Mouse (Mus musculus) left cerebral cortex, postnatal 36 days (tissue): Measurements from ENCODE around the gene Stard3. TPM values are rescaled to one million over a fixed set of nuclear protein-coding genes. Genes with fewer than 3 reads are reported as not detected.
A peak's percentile ranks its signal among the peaks of the same experiment; 100 is the strongest.

Experiments
- DNase-seq, 2 experiments: peaks; one replicate each; pipeline ENCODE4 v3.0.0; 2021 to 2022; ENCODE audit warnings: low spot score in 2 of 2, mixed read lengths in 1 of 2
- intact Hi-C: fragments of 180-260 bp; cut with DNase I; formaldehyde crosslinking; loops from one replicate; pipeline ENCODE4 v1.15.1; 2025
- total RNA-seq, 2 experiments: library from RNA; stranded (reverse); gene quantifications; 2 replicates each; pipeline ENCODE4 v1.2.3; 2021

The Stard3 gene
- total RNA-seq, 2 experiments from 2014 or later: 35.9 to 39.3 TPM

GRCm38 (mm10) chr11:98342000-98342945 is 15.9 kb upstream of the Stard3 start:
- intact Hi-C loops: loop anchor here (1.0 to 5.0 kb wide), 4 partner anchors 47 to 115 kb away; partner anchors contain the start of gene Mien1
- peak; percentile 96 to 98 for DNase-seq

DNA sequence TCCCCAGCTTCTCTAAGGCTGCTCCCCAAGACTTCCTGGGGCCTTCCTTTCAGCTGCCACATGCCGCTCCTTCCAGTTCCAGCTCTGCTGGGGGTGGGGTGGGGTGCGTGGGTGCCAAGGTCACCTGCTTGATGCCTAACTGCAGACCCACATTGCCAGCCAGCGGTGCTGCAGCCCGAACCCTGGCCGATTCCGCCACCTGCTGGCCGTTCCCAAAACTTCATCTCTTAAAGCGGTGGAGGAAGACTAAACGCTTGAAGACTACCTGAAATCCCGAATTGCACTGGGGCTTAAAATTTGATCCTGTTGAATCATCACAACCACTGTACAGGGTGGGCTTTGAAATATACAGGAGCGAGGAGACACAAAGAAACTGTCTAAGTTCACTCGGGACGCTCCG is 12.9 kb upstream of the Stard3 start:
- intact Hi-C loops: no loop called here
- peak; percentile 81 to 86 for DNase-seq

DNA sequence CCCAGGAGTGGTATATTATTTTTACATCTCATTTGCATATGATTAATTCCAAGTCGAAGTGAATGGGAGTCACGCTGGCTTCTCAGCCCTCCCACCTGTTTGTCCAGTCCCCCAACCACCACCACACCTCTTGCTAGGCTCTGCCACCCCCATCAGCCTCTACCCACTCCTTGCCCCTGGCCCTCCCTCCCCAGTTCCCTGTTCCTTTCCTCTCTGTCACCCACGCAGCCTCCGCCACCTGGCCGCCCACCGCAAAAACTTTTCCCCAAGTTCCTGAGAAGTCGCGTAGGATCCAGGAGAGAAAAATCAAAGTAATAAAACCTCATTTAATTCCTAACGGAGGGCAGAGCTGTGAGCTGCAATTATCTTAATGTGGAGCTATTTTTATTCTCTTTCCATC is 12.0 kb upstream of the Stard3 start:
- peak; percentile 60 to 69 for DNase-seq
- intact Hi-C loops: no loop called here

DNA sequence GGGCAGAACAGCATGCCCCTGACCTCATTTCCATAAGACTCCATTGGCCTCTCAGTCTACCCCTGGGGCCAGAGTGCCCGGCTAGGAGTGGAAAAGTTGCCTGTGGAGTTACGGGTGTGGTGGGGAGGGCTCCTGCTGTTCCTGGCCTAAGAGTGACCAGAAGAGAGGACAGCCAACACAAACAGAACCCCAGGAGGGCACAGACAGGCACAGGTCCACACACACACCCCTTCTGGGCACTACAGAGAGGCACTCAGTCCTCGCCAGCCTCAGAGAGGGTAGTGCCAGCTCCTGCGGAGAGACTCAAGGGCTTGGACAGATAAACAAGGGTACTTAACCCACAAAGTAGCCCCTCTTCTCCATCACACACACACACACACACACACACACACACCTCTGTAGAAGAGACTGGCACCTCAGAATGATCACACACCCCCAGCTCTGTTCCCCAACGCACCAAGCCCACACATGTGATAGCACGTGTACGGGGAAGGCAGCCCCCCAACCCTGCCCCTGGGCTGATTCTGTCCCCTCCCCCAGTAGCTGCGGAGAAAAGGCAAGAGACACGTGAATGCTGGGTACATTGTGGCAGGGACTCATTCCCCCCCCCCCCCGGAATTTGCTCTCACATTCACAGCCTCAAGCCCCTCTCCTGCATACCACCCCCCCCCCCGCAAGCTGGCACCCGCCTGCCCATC is 10.6 kb upstream of the Stard3 start:
- intact Hi-C loops: no loop called here
- no peak for DNase-seq

GRCm38 (mm10) chr11:98348083-98348961 is 9.8 kb upstream of the Stard3 start, which contains the start of gene Ppp1r1b:
Ppp1r1b (plus strand) TSS chr11:98348404.
- intact Hi-C loops: no loop called here

DNA sequence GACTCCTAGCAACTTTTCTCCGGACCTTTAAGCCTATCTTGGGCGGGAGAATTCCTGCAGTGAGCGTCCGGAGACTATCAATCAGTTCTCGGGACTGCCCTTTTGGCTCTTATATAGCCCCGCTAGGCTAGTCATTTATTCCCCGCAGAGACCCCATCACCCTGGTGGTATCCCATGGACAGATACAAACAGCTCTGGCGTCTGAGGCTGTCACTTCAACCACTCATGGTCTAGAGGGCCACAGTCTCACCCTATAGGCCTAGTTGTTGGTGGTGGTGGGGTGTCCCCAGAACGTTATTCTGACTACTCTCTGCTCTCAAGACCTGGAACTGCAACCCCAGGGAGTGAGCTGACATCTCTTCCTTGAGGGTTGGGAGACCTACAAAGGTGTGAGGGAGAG is 8.9 kb upstream of the Stard3 start:
- intact Hi-C loops: no loop called here
- DNase-seq: no peak

More at GRCm38 (mm10) chr11:98348083-98348961, 9.8 kb upstream of the Stard3 start, which contains the start of gene Ppp1r1b:
- peak; percentile 71 to 77 for DNase-seq

- no peak for DNase-seq
- intact Hi-C loops: no loop called here
These were observed 5.7 kb upstream of the Stard3 start for GRCm38 (mm10) chr11:98352272-98352990.

GRCm38 (mm10) chr11:98353651-98354211 is 4.4 kb upstream of the Stard3 start:
- intact Hi-C loops: no loop called here
- DNase-seq: peak in 1 of 2 experiments; percentile 45

GRCm38 (mm10) chr11:98354445-98354844 is 3.7 kb upstream of the Stard3 start:
- DNase-seq: peak; percentile 60 to 62

DNA sequence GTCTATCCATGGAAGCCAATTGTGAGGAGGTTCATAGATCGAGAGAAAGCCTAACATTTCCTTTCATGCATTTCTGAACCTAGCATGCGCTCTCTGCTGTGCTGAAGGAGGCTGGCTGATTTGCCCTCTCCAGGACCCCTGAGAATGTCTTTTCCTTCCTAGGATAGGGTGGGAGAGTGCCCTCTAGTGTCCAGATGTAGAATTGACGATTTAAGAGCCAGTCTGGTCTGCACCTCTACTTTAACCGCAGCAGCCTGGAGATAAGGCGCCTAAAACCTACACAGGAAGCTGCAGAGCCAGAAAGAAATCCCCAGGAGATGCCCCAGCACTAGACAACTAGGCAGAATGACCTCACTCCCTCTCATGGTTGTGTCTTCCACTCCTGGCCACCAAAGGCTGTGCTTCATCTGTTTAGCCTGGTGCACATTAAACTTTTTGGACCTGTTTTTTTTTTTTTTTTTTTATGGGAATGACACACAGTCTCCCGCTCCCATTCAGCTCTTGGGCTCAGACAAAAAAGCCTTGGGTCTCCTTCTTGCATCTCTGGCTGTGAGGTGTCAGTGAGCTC is 2.4 kb upstream of the Stard3 start:
- peak in 1 of 2 experiments; percentile 56 for DNase-seq
- intact Hi-C loops: no loop called here

More at GRCm38 (mm10) chr11:98354445-98354844, 3.7 kb upstream of the Stard3 start:
- intact Hi-C loops: no loop called here

DNA sequence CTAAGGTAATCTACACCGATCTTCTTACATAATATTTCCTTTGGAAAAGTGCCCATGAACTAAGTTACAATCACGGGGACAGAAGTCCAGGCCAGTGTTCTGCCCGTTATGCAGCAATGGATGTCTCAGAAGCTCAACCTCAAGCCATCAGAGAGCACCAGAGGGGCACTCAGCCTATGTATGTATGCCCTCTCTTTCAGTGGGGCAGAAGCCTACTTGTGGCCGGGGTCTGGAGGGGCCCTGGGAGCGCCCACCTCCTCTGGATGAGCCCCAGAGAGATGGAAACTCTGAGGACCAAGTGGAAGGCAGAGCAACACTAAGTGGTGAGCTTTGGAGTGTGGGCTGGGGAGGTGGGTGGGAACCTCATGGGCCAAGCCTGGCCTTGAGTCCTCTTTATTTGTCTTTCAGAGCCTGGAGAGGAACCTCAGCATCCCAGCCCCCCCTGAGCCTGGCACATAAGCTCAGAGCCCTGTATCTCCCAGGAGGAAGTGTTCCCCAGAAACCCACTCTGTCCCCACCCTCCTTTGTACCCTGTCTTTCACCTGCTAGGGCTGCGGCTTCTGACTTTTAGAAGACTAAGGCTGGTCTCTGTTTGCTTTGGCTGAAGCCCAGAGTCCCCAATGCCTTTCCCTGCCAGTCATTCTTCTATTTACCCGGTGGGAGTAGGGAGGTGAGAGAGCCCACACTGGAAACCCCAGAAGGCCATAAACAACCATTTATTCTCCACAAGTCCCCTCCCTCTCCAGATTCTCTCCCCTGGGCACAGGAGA is 1.4 kb upstream of the Stard3 start:
- intact Hi-C loops: no loop called here
- no peak for DNase-seq

GRCm38 (mm10) chr11:98357396-98358160 is 590 bp upstream of the Stard3 start:
- intact Hi-C loops: no loop called here
- no peak for DNase-seq

- intact Hi-C loops: no loop called here
- no peak for DNase-seq
These were observed 2.8 kb downstream of the Stard3 start for GRCm38 (mm10) chr11:98360866-98361521.

DNA sequence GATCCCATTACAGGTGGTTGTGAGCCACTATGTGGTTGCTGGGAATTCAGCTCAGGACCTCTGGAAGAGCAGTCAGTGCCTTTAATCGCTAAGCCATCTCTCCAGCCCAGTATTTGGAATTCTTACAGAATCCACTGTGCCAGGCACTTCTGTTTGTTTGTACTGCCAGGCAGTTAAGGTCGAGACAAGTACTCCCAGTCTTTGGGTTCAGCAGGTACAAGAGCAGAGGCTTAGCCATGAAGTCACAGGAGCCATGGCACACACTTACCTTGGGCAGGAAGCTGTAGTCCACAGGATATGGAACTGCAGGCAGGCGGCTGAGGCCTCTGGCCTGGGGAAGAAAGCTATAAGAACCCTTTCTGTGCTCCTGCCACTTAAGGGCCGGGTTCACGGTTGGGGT is 5.6 kb downstream of the Stard3 start:
- no peak for DNase-seq
- intact Hi-C loops: no loop called here

DNA sequence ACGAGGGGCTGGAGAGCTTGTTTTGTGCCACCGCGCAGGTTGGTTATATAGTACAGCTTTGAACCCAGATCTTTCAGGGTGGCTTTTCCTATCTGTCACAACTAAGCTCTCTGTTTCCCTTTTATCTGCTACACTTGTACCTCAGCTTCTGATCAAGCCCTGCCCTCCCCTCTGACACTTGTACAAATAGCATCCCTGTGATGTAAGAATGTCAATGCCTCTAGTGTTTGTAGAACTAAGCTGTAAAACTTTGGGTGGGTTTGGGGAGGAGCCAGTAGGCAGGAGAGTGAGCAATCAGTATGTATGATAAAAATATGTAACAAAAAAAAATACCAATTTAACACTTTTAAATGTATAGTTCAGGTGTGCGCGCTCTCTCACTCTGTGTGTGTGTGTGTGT is 6.2 kb downstream of the Stard3 start:
- DNase-seq: no peak
- intact Hi-C loops: no loop called here

DNA sequence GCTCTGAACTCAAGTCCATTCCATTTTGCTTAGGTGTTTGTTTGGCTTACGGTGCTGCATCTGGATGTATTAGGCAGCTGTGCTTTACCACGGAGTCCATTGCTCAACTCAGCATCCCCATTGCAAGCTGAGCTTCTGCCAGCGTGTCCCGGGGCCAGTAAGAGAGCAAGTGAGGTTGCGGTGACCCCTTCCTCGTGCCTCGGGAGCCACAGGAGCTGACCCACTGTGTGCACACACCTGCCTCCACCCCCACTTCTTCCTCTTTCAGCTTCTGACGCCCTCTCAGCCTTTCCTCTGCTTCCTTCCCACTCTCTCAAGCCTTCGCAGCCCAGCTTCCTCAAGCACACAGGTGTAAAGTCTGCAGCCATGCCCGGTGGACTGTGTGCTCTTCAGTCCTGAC is 8.1 kb downstream of the Stard3 start:
- no peak for DNase-seq
- intact Hi-C loops: no loop called here
